Mouse (Mus musculus) intestine, embryonic 14.5 days (tissue): Measurements from ENCODE around the gene Acoxl. TPM values are rescaled to one million over a fixed set of nuclear protein-coding genes. Genes with fewer than 3 reads are reported as not detected.

ENCODE experiments used
- ATAC-seq: fragments of 200-750 bp; cut with Nextera tagmentation; replicated peaks from 2 replicates; pipeline ENCODE4 v1.8.0; 2017; ENCODE audit warnings: low read depth, moderate number of reproducible peaks, moderate TSS enrichment, moderate library complexity; ENCODE audit not compliant: low FRiP score, low TSS enrichment
- DNase-seq: peaks from one replicate; pipeline ENCODE4 v3.0.0-alpha.2; 2018; ENCODE audit warnings: low spot score
- H3K27ac ChIP-seq: fragments of 300-500 bp; sonication (generic); 2 replicates; pipeline ENCODE4 v1.5.1; 2014; ENCODE audit warnings: low read depth, mild to moderate bottlenecking, control low read depth
- H3K27me3 ChIP-seq: fragments of 300-500 bp; sonication (generic); replicated peaks from 2 replicates; pipeline ENCODE4 v1.6.1; 2014; ENCODE audit warnings: low read length, control low read depth; ENCODE audit not compliant: control insufficient read depth, insufficient read depth
- H3K36me3 ChIP-seq: fragments of 300-500 bp; sonication (generic); 2 replicates; pipeline ENCODE4 v1.6.1; 2014; ENCODE audit warnings: low read length, control low read depth; ENCODE audit not compliant: control insufficient read depth, insufficient read depth
- H3K4me1 ChIP-seq: fragments of 300-500 bp; sonication (generic); replicated peaks from 2 replicates; pipeline ENCODE4 v1.6.1; 2014; ENCODE audit warnings: low read length, control low read depth, mixed read lengths; ENCODE audit not compliant: control insufficient read depth, insufficient read depth
- H3K4me2 ChIP-seq: fragments of 300-500 bp; sonication (generic); 2 replicates; pipeline ENCODE4 v1.6.1; 2014; ENCODE audit warnings: low read length
- H3K4me3 ChIP-seq: fragments of 300-500 bp; sonication (generic); 2 replicates; pipeline ENCODE4 v1.5.1; 2014; ENCODE audit warnings: low read depth, low read length, control low read depth, mixed read lengths
- H3K9ac ChIP-seq: fragments of 300-500 bp; sonication (generic); 2 replicates; pipeline ENCODE4 v1.6.1; 2014; ENCODE audit warnings: mild to moderate bottlenecking, low read length
- H3K9me3 ChIP-seq: fragments of 300-500 bp; sonication (generic); 2 replicates; pipeline ENCODE4 v1.6.1; 2016; ENCODE audit warnings: low read length, control low read depth; ENCODE audit not compliant: control insufficient read depth
- WGBS: fragments of 180-500 bp; shearing (Covaris S2); extraction: QIAGEN DNeasy Blood & Tissue Kit; methylation state at CpG from one replicate; pipeline ENCODE4 v1.1.7; 2014; 5-methylcytosine and 5-hydroxymethylcytosine counted together
- polyA plus RNA-seq: library from polyadenylated mRNA; unstranded; fragments of >200 nt; fragmentation: Nextera tagmentation; extraction: Ambion mirVana; gene quantifications from 2 replicates; pipeline ENCODE4 v1.2.1, GENCODE M21; 2014

Acoxl gene
- polyA plus RNA-seq, 1 experiment from 2014 or later = 0.19 TPM

GRCm38 (mm10) chr2:127841402-127841801, 2.7 kb downstream of the Acoxl start:
- no peak overlapping the region for H3K9ac ChIP-seq
- WGBS = 68% methylated on average over 1 of the region's 1 CpGs
- no peaks in the 10 kb centered on the region for H3K36me3 ChIP-seq
- H3K27me3 ChIP-seq = peaks cover 26% of the 10 kb centered on the region
- H3K27ac ChIP-seq = no peak overlapping the region
- no peak overlapping the region for H3K4me2 ChIP-seq
- DNase-seq (no peak), ATAC-seq (no peak)
- H3K9me3 ChIP-seq = no peaks in the 10 kb centered on the region
- H3K4me3 ChIP-seq = no peak overlapping the region
- H3K4me1 ChIP-seq = no peaks in the 10 kb centered on the region

- peaks cover 26% of the 10 kb centered on the region for H3K27me3 ChIP-seq
- no peak overlapping the region for H3K9ac ChIP-seq
- H3K4me3 ChIP-seq = no peak overlapping the region
- no peaks in the 10 kb centered on the region for H3K4me1 ChIP-seq
- no peak for DNase-seq
- no peak for ATAC-seq
- no peaks in the 10 kb centered on the region for H3K9me3 ChIP-seq
- H3K27ac ChIP-seq = no peak overlapping the region
- WGBS = 76% methylated on average over 3 of the region's 3 CpGs
- H3K4me2 ChIP-seq = no peak overlapping the region
- H3K36me3 ChIP-seq = no peaks in the 10 kb centered on the region
Observed at GRCm38 (mm10) chr2:127842421-127842820, 3.7 kb downstream of the Acoxl start.

GRCm38 (mm10) chr2:127845346-127845982, 6.8 kb downstream of the Acoxl start:
- H3K4me1 ChIP-seq = no peaks in the 10 kb centered on the region
- no peaks in the 10 kb centered on the region for H3K9me3 ChIP-seq
- WGBS = 36% methylated on average over 7 of the region's 7 CpGs
- H3K4me3 ChIP-seq = no peak overlapping the region
- no peak overlapping the region for H3K27ac ChIP-seq
- H3K4me2 ChIP-seq = no peak overlapping the region
- ATAC-seq (no peak), DNase-seq (no peak)
- no peaks in the 10 kb centered on the region for H3K36me3 ChIP-seq
- H3K27me3 ChIP-seq = peaks cover 6% of the 10 kb centered on the region
- H3K9ac ChIP-seq = no peak overlapping the region

- no peaks in the 10 kb centered on the region for H3K4me1 ChIP-seq
- no peaks in the 10 kb centered on the region for H3K9me3 ChIP-seq
- H3K9ac ChIP-seq = no peak overlapping the region
- ATAC-seq (no peak), DNase-seq (no peak)
- H3K4me2 ChIP-seq = no peak overlapping the region
- H3K36me3 ChIP-seq = no peaks in the 10 kb centered on the region
- 0 out of 2 replicates have a peak, but pooled peaks cover 4% of the 10 kb centered on the region for H3K27me3 ChIP-seq
- no peak overlapping the region for H3K4me3 ChIP-seq
- no peak overlapping the region for H3K27ac ChIP-seq
Observed at GRCm38 (mm10) chr2:127846008-127846407, 7.3 kb downstream of the Acoxl start.

- WGBS = 43% methylated on average over 1 of the region's 1 CpGs
- H3K9me3 ChIP-seq = no peaks in the 10 kb centered on the region
- H3K4me2 ChIP-seq = no peak overlapping the region
- H3K4me1 ChIP-seq = no peaks in the 10 kb centered on the region
- ATAC-seq (no peak), DNase-seq (no peak)
- H3K4me3 ChIP-seq = no peak overlapping the region
- H3K36me3 ChIP-seq = no peaks in the 10 kb centered on the region
- H3K27ac ChIP-seq = no peak overlapping the region
- no peak overlapping the region for H3K9ac ChIP-seq
- 0 out of 2 replicates have a peak, but pooled peaks cover 4% of the 10 kb centered on the region for H3K27me3 ChIP-seq
Observed at GRCm38 (mm10) chr2:127846571-127846970, 7.9 kb downstream of the Acoxl start.

DNA sequence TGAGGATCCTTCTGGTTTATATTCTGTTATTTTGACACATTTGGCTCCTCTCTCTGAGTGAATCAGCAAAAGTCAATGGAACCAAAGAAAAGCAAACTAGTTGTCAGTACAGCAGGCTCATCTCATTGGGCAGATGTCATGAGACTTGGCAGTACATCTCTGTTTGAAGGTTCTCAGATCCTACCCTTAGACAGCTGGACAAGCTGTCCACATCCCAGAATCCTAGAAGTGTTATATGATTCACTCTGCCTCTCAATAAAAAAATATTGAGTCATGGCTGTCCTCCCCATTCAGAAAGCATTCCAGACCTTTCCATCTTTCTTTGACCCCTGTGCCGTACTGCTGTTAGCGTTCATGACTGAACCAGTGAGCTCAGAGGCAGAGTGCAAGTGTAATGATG, 11.7 kb downstream of the Acoxl start:
- WGBS = 79% methylated on average over 2 of the region's 2 CpGs
- H3K36me3 ChIP-seq = no peaks in the 10 kb centered on the region

DNA sequence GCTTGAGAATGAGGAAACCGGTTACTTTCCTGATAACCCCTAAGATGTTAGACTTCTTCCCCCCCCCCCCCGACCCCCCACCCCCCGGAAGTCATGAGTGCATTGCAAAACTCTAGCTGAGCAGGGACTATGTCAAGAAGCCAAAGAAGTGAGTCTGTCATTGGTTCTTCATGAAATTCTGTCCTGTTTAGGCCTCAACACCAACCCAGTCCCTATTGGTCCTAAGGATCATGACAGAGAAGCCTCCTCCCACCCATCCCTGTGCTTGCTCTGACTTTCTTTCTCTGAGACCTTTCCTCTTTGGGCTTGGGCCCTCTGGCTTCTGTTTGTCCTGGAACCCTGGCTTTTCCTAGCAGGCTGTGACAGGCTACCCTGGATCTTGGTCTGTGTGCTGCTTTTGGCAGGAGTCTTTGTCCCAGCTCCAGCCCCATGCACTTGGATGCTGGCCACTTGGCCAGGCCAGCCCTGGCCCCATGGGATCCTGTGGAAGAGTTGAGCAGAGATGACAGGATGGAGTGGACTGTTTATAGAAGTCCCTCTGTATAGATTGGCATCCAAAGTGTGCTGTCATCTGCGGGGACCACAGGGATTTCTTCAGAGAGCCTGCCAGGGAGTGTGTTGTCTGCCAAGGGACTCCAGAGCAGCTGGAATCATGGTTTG, 15.8 kb downstream of the Acoxl start:
- 53% methylated on average over 4 of the region's 4 CpGs for WGBS

More for the DNA sequence above, 11.7 kb downstream of the Acoxl start:
- H3K4me1 ChIP-seq = no peaks in the 10 kb centered on the region
- H3K27ac ChIP-seq = no peak overlapping the region
- no peaks in the 10 kb centered on the region for H3K9me3 ChIP-seq
- H3K4me3 ChIP-seq = no peak overlapping the region
- H3K27me3 ChIP-seq = no peaks in the 10 kb centered on the region
- no peak overlapping the region for H3K9ac ChIP-seq
- DNase-seq (no peak), ATAC-seq (no peak)
- no peak overlapping the region for H3K4me2 ChIP-seq

DNA sequence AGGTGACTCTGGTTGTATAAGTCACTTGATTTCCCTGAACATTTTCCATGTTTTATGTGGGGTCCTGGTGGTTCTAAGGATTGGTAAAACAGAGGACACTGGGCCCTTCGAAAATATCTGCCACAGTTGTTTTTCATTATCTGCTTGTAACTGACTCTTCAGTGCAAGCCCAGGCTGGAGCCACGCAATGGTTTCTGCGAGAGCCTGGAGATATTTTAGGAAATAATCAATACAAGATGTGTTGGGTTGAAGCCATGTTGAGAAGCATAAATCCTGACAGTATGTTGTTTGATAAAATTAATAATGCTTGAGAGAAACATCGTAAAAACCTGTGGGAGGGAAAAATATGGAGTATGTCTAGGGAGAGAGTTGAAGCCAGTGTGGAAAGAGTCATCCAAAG, 25.7 kb downstream of the Acoxl start:
- DNase-seq = no peak
- 75% methylated on average over 4 of the region's 4 CpGs for WGBS

More for the DNA sequence above, 15.8 kb downstream of the Acoxl start:
- Histone ChIP-seq H3K4me1 (no peaks in the 10 kb centered on the region), H3K4me3 (no peak overlapping the region), H3K9me3 (no peaks in the 10 kb centered on the region), H3K9ac (no peak overlapping the region), H3K27me3 (no peaks in the 10 kb centered on the region), H3K4me2 (no peak overlapping the region), H3K27ac (no peak overlapping the region), H3K36me3 (no peaks in the 10 kb centered on the region)
- DNase-seq (peak; percentile 38), ATAC-seq (no peak)

GRCm38 (mm10) chr2:127881063-127881462, 42.4 kb downstream of the Acoxl start:
- H3K4me2 ChIP-seq = no peak overlapping the region
- H3K4me1 ChIP-seq = no peaks in the 10 kb centered on the region
- H3K27me3 ChIP-seq = no peaks in the 10 kb centered on the region
- H3K4me3 ChIP-seq = no peak overlapping the region
- H3K36me3 ChIP-seq = no peaks in the 10 kb centered on the region
- no peak overlapping the region for H3K9ac ChIP-seq
- H3K9me3 ChIP-seq = no peaks in the 10 kb centered on the region
- H3K27ac ChIP-seq = no peak overlapping the region
- 54% methylated on average over 5 of the region's 5 CpGs for WGBS
- no peak for ATAC-seq
- DNase-seq = no peak

More for the DNA sequence above, 25.7 kb downstream of the Acoxl start:
- Histone ChIP-seq H3K4me3 (no peak overlapping the region), H3K4me1 (no peaks in the 10 kb centered on the region), H3K27ac (no peak overlapping the region), H3K9me3 (no peaks in the 10 kb centered on the region), H3K9ac (no peak overlapping the region), H3K4me2 (no peak overlapping the region), H3K36me3 (no peaks in the 10 kb centered on the region), H3K27me3 (no peaks in the 10 kb centered on the region)
- no peak for ATAC-seq
